Mouse (Mus musculus): ENCODE results near the gene Gadd45b. TPM values are rescaled to one million over a fixed set of nuclear protein-coding genes. Genes with fewer than 3 reads are reported as not detected.

The Gadd45b gene
- polyA plus RNA-seq (2012; rRNA removed), result 1.3 and 1.9 TPM in 2 replicates
- polyA plus RNA-seq (2014; fragmentation: Nextera tagmentation; extraction: Ambion mirVana), result 2.0 and 2.7 TPM in 2 replicates

GRCm38 (mm10) chr10:80929299-80930226 lies at the start of gene Gadd45b:
Gene Gadd45b (plus strand): TSS chr10:80930073.
- Histone ChIP-seq H3K36me3 (replicated peaks; ENCODE audit: control insufficient read depth, insufficient read depth, low read depth) (no peaks in the 10 kb centered on the region), H3K27ac (no peak within 1 kb of the TSS), H3K27me3 (ENCODE audit: control insufficient read depth, insufficient read depth, low read length) (peaks cover 46% of the 10 kb centered on the region), H3K9ac (replicated peaks) (peak within 1 kb of the TSS; percentile 34), H3K4me3 (ENCODE audit: insufficient read depth in 1 of 2, low read depth in 2 of 2, low read length in 2 of 2) (peak within 1 kb of the TSS; percentile 56 to 57), H3K4me2 (ENCODE audit: low read depth) (peak within 1 kb of the TSS; percentile 90), H3K4me1 (replicated peaks; ENCODE audit: control insufficient read depth in 2 of 2, insufficient read depth in 2 of 2, low read length in 1 of 2) (peaks cover 11 to 13% of the 10 kb centered on the region in 2 experiments), H3K9me3 (ENCODE audit: control insufficient read depth, low read length) (no peaks in the 10 kb centered on the region)
- DNase-seq (ENCODE audit: low read depth in 3 of 3, low spot score in 3 of 3), result peak; percentile 94 to 95 (median 95)
- ATAC-seq (ENCODE audit: insufficient read depth), result peak; percentile 85
- TF ChIP-seq CTCF (IDR thresholded peaks at IDR 0.05; ENCODE audit: low read depth), result no peak
- TF ChIP-seq EP300 (IDR thresholded peaks at IDR 0.05; ENCODE audit: low read depth), result no peak
- under 1% methylated on average over 56 of the region's 56 CpGs for WGBS (ENCODE audit: insufficient replicate concordance)

- Histone ChIP-seq H3K4me2 (ENCODE audit: low read depth) (peak overlapping the region; percentile 37), H3K9ac (replicated peaks) (no peak overlapping the region; the same call in 1 of the 2 replicates), H3K27ac (peak overlapping the region; percentile 57), H3K36me3 (replicated peaks; ENCODE audit: control insufficient read depth, insufficient read depth, low read depth) (no peaks in the 10 kb centered on the region), H3K4me1 (replicated peaks; ENCODE audit: control insufficient read depth in 2 of 2, insufficient read depth in 2 of 2, low read length in 1 of 2) (peaks cover 21% of the 10 kb centered on the region in 2 experiments), H3K9me3 (ENCODE audit: control insufficient read depth, low read length) (no peaks in the 10 kb centered on the region), H3K4me3 (ENCODE audit: insufficient read depth in 1 of 2, low read depth in 2 of 2, low read length in 2 of 2) (no peak overlapping the region), H3K27me3 (ENCODE audit: control insufficient read depth, insufficient read depth, low read length) (no peaks in the 10 kb centered on the region)
- ATAC-seq (ENCODE audit: insufficient read depth) (peak; percentile 91), DNase-seq (ENCODE audit: low read depth in 3 of 3, low spot score in 3 of 3) (peak; percentile 72 to 77 (median 73))
- 2% methylated on average over 5 of the region's 5 CpGs for WGBS (ENCODE audit: insufficient replicate concordance)
- peak; percentile 59 for TF ChIP-seq EP300 (IDR thresholded peaks at IDR 0.05; ENCODE audit: low read depth)
- TF ChIP-seq CTCF (IDR thresholded peaks at IDR 0.05; ENCODE audit: low read depth), result peak; percentile 99
These were observed 49.7 kb upstream of the Gadd45b start for GRCm38 (mm10) chr10:80880131-80880641.

DNA sequence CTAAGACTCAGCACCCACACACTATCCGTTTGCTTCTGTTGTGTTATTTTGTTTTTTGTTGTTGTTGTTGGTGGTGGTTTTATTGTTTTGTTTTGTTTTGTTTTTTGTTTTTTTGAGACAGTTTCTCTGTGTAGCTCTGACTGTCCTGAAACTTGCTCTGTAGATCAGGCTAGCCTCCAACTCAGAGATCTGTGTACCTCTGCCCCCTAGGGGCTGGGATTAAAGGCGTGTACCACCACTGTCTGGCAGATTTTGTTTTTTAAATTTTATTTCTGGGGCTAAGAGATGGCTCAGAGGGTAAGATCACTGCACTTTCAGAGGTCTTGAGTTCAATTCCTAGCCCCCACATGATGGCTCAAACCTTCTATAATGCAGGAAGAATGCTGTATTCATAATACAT lies 49.0 kb upstream of the Gadd45b start:
- WGBS (ENCODE audit: insufficient replicate concordance), result 62% methylated on average over 2 of the region's 2 CpGs
- Histone ChIP-seq H3K36me3 (replicated peaks; ENCODE audit: control insufficient read depth, insufficient read depth, low read depth) (no peaks in the 10 kb centered on the region), H3K4me3 (ENCODE audit: insufficient read depth in 1 of 2, low read depth in 2 of 2, low read length in 2 of 2) (no peak overlapping the region), H3K4me2 (ENCODE audit: low read depth) (peak overlapping the region; percentile 26), H3K27me3 (ENCODE audit: control insufficient read depth, insufficient read depth, low read length) (no peaks in the 10 kb centered on the region), H3K4me1 (replicated peaks; ENCODE audit: control insufficient read depth in 2 of 2, insufficient read depth in 2 of 2, low read length in 1 of 2) (peaks cover 21% of the 10 kb centered on the region in 2 experiments), H3K9ac (replicated peaks) (no peak overlapping the region), H3K27ac (peak overlapping the region; percentile 57), H3K9me3 (ENCODE audit: control insufficient read depth, low read length) (no peaks in the 10 kb centered on the region)
- no peak; the same call in 1 of the 2 replicates for TF ChIP-seq CTCF (IDR thresholded peaks at IDR 0.05; ENCODE audit: low read depth)
- no peak for TF ChIP-seq EP300 (IDR thresholded peaks at IDR 0.05; ENCODE audit: low read depth)
- ATAC-seq (ENCODE audit: insufficient read depth) (no peak), DNase-seq (ENCODE audit: low read depth in 3 of 3, low spot score in 3 of 3) (no peak)

GRCm38 (mm10) chr10:80881301-80881700 lies 48.6 kb upstream of the Gadd45b start:
- H3K27me3 ChIP-seq (ENCODE audit: control insufficient read depth, insufficient read depth, low read length), result no peaks in the 10 kb centered on the region
- 16% methylated on average over 10 of the region's 10 CpGs for WGBS (ENCODE audit: insufficient replicate concordance)
- H3K9ac ChIP-seq (replicated peaks), result no peak overlapping the region
- TF ChIP-seq EP300 (IDR thresholded peaks at IDR 0.05; ENCODE audit: low read depth), result no peak
- peak; percentile 95 for TF ChIP-seq CTCF (IDR thresholded peaks at IDR 0.05; ENCODE audit: low read depth)
- H3K4me2 ChIP-seq (ENCODE audit: low read depth), result no peak overlapping the region
- H3K36me3 ChIP-seq (replicated peaks; ENCODE audit: control insufficient read depth, insufficient read depth, low read depth), result no peaks in the 10 kb centered on the region
- ATAC-seq (ENCODE audit: insufficient read depth) (no peak), DNase-seq (ENCODE audit: low read depth in 3 of 3, low spot score in 3 of 3) (peak in 1 of 3 experiments; percentile 43)
- peaks cover 19 to 20% of the 10 kb centered on the region in 2 experiments for H3K4me1 ChIP-seq (replicated peaks; ENCODE audit: control insufficient read depth in 2 of 2, insufficient read depth in 2 of 2, low read length in 1 of 2)
- no peak overlapping the region for H3K4me3 ChIP-seq (ENCODE audit: insufficient read depth in 1 of 2, low read depth in 2 of 2, low read length in 2 of 2)
- H3K27ac ChIP-seq, result no peak overlapping the region
- no peaks in the 10 kb centered on the region for H3K9me3 ChIP-seq (ENCODE audit: control insufficient read depth, low read length)

DNA sequence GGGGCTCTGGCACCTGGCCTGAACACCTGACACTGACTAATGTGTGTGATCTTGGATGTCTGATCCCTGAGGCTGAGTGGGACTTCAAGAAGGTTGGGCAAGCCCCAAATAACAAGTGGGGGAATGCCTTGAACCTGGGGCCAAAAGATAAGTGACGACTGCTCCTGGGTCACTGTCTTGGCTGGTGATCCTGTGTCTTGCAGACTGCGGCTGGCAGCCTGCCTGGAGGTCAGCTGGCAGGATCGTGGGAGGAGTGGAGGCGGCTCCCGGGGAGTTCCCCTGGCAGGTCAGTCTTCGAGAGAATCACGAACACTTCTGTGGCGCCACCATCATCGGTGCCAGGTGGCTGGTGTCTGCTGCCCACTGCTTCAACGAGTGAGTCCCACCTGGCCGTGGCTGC lies 42.7 kb upstream of the Gadd45b start:
- Histone ChIP-seq H3K27ac (no peak overlapping the region), H3K36me3 (replicated peaks; ENCODE audit: control insufficient read depth, insufficient read depth, low read depth) (no peaks in the 10 kb centered on the region), H3K9ac (replicated peaks) (no peak overlapping the region), H3K4me3 (ENCODE audit: insufficient read depth in 1 of 2, low read depth in 2 of 2, low read length in 2 of 2) (no peak overlapping the region), H3K4me1 (replicated peaks; ENCODE audit: control insufficient read depth in 2 of 2, insufficient read depth in 2 of 2, low read length in 1 of 2) (no peaks in the 10 kb centered on the region), H3K27me3 (ENCODE audit: control insufficient read depth, insufficient read depth, low read length) (peaks cover 7% of the 10 kb centered on the region), H3K4me2 (ENCODE audit: low read depth) (no peak overlapping the region), H3K9me3 (ENCODE audit: control insufficient read depth, low read length) (no peaks in the 10 kb centered on the region)
- no peak for DNase-seq (ENCODE audit: low read depth in 3 of 3, low spot score in 3 of 3)
- TF ChIP-seq CTCF (IDR thresholded peaks at IDR 0.05; ENCODE audit: low read depth) (no peak), EP300 (IDR thresholded peaks at IDR 0.05; ENCODE audit: low read depth) (no peak)
- ATAC-seq (ENCODE audit: insufficient read depth), result no peak
- 53% methylated on average over 11 of the region's 11 CpGs for WGBS (ENCODE audit: insufficient replicate concordance)
